Mouse (Mus musculus) heart, postnatal 0 days (tissue): Measurements from ENCODE around the gene Adgrg6. TPM values are rescaled to one million over a fixed set of nuclear protein-coding genes. Genes with fewer than 3 reads are reported as not detected.

Source experiments
- ATAC-seq: fragments of 200-750 bp; cut with Nextera tagmentation; 2 replicates; pipeline ENCODE4 v1.8.0; 2017; ENCODE audit warnings: low read depth, moderate number of reproducible peaks, moderate library complexity; ENCODE audit not compliant: insufficient read depth
- DNase-seq: peaks from one replicate; pipeline ENCODE4 v3.0.0-alpha.2; 2016; ENCODE audit warnings: low spot score
- H3K27ac ChIP-seq: fragments of 300-500 bp; sonication (generic); 2 replicates; pipeline ENCODE4 v1.5.1; 2014; ENCODE audit warnings: low read depth, mild to moderate bottlenecking
- H3K27me3 ChIP-seq: fragments of 300-500 bp; sonication (generic); 2 replicates; pipeline ENCODE4 v1.6.1; 2014; ENCODE audit warnings: low read length, mixed read lengths; ENCODE audit not compliant: control insufficient read depth, insufficient read depth
- H3K36me3 ChIP-seq: fragments of 300-500 bp; sonication (generic); replicated peaks from 2 replicates; pipeline ENCODE4 v1.6.1; 2014; ENCODE audit warnings: low read length, mixed read lengths; ENCODE audit not compliant: control insufficient read depth, insufficient read depth
- H3K4me1 ChIP-seq: fragments of 300-500 bp; sonication (generic); 2 replicates; pipeline ENCODE4 v1.6.1; 2014; ENCODE audit warnings: antibody characterized with exemption; ENCODE audit not compliant: control insufficient read depth, insufficient read depth
- H3K4me2 ChIP-seq: fragments of 300-500 bp; sonication (generic); 2 replicates; pipeline ENCODE4 v1.6.1; 2014; ENCODE audit warnings: low read depth, mild to moderate bottlenecking, low read length, moderate library complexity
- H3K4me3 ChIP-seq: fragments of 300-500 bp; sonication (generic); 2 replicates; pipeline ENCODE4 v1.5.1; 2014; ENCODE audit warnings: low read depth, low read length
- H3K9ac ChIP-seq: fragments of 300-500 bp; sonication (generic); replicated peaks from 2 replicates; pipeline ENCODE4 v1.6.1; 2014; ENCODE audit warnings: low read depth, low read length, mixed read lengths
- H3K9me3 ChIP-seq: fragments of 300-500 bp; sonication (generic); replicated peaks from 2 replicates; pipeline ENCODE4 v1.6.1; 2016; ENCODE audit warnings: low read length; ENCODE audit not compliant: control insufficient read depth
- CTCF ChIP-seq: IDR thresholded peaks from 2 replicates; pipeline ENCODE4 v1.5.1; 2016; ENCODE audit warnings: antibody characterized with exemption, control low read depth, low read depth
- EP300 ChIP-seq: IDR thresholded peaks from 2 replicates; pipeline ENCODE4 v1.6.1; 2016; ENCODE audit warnings: antibody characterized with exemption, low read depth
- WGBS: fragments of 180-500 bp; shearing (Covaris S2); extraction: QIAGEN DNeasy Blood & Tissue Kit; methylation state at CpG from one replicate; pipeline ENCODE4 v1.1.7; 2014; 5-methylcytosine and 5-hydroxymethylcytosine counted together
- polyA plus RNA-seq: library from polyadenylated mRNA; unstranded; fragments of >200 nt; fragmentation: Nextera tagmentation; extraction: Ambion mirVana; gene quantifications from 2 replicates; pipeline ENCODE4 v1.2.1, GENCODE M21; 2015
- total RNA-seq: library from RNA; depleted of rRNA; stranded (reverse); fragments of >200 nt; gene quantifications from 2 replicates; pipeline ENCODE4 v1.2.3, GENCODE M21; 2014; ENCODE audit warnings: low replicate concordance; rRNA removed

Adgrg6 gene
- total and polyA plus RNA-seq, 2 experiments from 2014 or later, result 2.8 to 9.9 TPM

DNA sequence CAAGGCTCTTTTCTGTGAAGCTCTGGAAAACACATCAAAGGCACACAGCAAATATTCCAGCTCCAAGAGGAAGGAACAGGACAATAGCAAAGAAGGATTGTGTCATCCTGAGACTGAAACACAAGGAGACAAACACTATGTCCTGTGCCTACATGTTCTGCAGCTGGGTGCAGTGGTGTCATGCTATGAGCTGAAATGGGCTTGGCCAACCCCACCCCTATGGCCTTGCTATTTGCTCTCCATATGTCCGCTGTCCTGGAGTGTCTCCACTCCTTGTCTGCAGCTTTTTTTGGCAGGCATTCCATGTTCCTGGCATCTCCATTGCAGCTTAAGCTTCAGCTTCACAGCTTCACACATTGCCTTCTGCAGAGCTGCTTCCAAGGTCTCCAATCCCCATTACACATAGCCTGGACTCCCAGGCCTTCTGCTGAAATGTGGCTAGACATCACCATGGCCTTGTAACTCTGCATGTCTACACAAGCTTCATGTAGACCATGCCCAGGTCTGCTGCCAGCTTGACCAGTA, 180.3 kb downstream of the Adgrg6 start:
- Histone ChIP-seq H3K4me1 (peaks cover 7% of the 10 kb centered on the region; the same call in 1 of the 2 replicates), H3K36me3 (no peaks in the 10 kb centered on the region), H3K27me3 (no peaks in the 10 kb centered on the region), H3K9ac (no peak overlapping the region), H3K4me2 (no peak overlapping the region), H3K9me3 (no peaks in the 10 kb centered on the region), H3K4me3 (no peak overlapping the region), H3K27ac (no peak overlapping the region)
- TF ChIP-seq EP300 (no peak), CTCF (no peak)
- DNase-seq, result peak; percentile 16
- peak; percentile 47; the same call in 1 of the 2 replicates for ATAC-seq
- WGBS, result 26% methylated on average over 1 of the region's 1 CpGs

GRCm38 (mm10) chr10:14363226-14363625, 182.2 kb downstream of the Adgrg6 start:
- DNase-seq (no peak), ATAC-seq (no peak)
- Histone ChIP-seq H3K27me3 (no peaks in the 10 kb centered on the region), H3K36me3 (no peaks in the 10 kb centered on the region), H3K4me1 (peaks cover 7% of the 10 kb centered on the region; the same call in 1 of the 2 replicates), H3K9me3 (no peaks in the 10 kb centered on the region), H3K27ac (no peak overlapping the region), H3K4me2 (no peak overlapping the region), H3K4me3 (no peak overlapping the region), H3K9ac (no peak overlapping the region)
- TF ChIP-seq CTCF (no peak), EP300 (no peak)
- WGBS, result 85% methylated on average over 2 of the region's 2 CpGs

DNA sequence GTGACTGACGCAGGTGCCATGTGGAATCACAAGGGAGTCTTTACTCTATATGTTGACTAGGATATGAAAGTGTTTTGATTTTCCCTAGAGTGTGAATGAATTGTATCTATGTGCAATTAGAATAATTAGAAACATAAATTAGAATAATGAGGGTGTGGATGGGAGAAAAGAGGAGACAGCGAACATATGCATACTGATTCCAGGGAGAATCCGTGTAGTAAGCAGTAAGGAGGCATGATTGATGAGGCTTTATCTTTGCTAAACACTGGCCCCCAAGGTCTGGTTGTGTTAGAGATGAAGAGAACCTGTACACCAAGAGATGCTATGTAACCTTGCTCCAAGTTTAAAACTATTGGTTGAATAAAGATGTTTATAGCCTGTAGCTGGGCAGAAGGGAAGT, 187.2 kb downstream of the Adgrg6 start:
- Histone ChIP-seq H3K27me3 (no peaks in the 10 kb centered on the region), H3K4me1 (no peaks in the 10 kb centered on the region), H3K9me3 (no peaks in the 10 kb centered on the region), H3K4me2 (no peak overlapping the region), H3K4me3 (no peak overlapping the region), H3K9ac (no peak overlapping the region), H3K27ac (no peak overlapping the region), H3K36me3 (no peaks in the 10 kb centered on the region)
- TF ChIP-seq CTCF, result no peak
- TF ChIP-seq EP300, result no peak
- 87% methylated on average over 3 of the region's 3 CpGs for WGBS
- ATAC-seq, result no peak
- no peak for DNase-seq

Other genes starting within 250 kb of the Adgrg6 start
- gene Vta1, start 159.9 kb upstream of the Adgrg6 start, total RNA-seq, result 25.0 and 56.8 TPM in 2 replicates
- gene Vta1, start 159.9 kb upstream of the Adgrg6 start, polyA plus RNA-seq, result 66.0 and 66.9 TPM in 2 replicates
- not detected in 2 replicates for gene Nmbr, start 159.9 kb upstream of the Adgrg6 start, total RNA-seq
- gene Nmbr, start 159.9 kb upstream of the Adgrg6 start, polyA plus RNA-seq, result 0.23 TPM in 1 of 2 replicates, not detected in the other
- gene Gje1, start 172.6 kb upstream of the Adgrg6 start, total RNA-seq, result not detected in 2 replicates
- gene Gje1, start 172.6 kb upstream of the Adgrg6 start, polyA plus RNA-seq, result not detected in 2 replicates